Mouse (Mus musculus) CH12.LX (cell line): ENCODE results near the gene Btg1. TPM values are rescaled to one million over a fixed set of nuclear protein-coding genes. Genes with fewer than 3 reads are reported as not detected.

Source experiments
- DNase-seq: peaks from one replicate; pipeline ENCODE4 v3.0.0-alpha.2; 2013; ENCODE audit errors: extremely low read depth
- H3K27ac ChIP-seq: 2 replicates; pipeline ENCODE4 v1.5.1; 2012; ENCODE audit warnings: low read depth, mild to moderate bottlenecking, control low read depth, moderate library complexity; ENCODE audit not compliant: insufficient read depth
- H3K27me3 ChIP-seq: replicated peaks from 2 replicates; pipeline ENCODE3; 2012; ENCODE audit warnings: inconsistent platforms
- H3K36me3 ChIP-seq, 2 experiments: replicated peaks in 1 of 2; 2 replicates each; pipeline versions ENCODE3 to v1.6.1; 2012; ENCODE audit warnings: inconsistent platforms in 1 of 2, low read length in 1 of 2, mild to moderate bottlenecking in 1 of 2, mixed read lengths in 1 of 2, moderate library complexity in 1 of 2; ENCODE audit not compliant: control insufficient read depth in 1 of 2, insufficient read depth in 1 of 2
- H3K4me1 ChIP-seq, 2 experiments: 2 replicates each; pipeline ENCODE4 v1.6.1; 2012; ENCODE audit warnings: inconsistent platforms in 1 of 2, moderate library complexity in 1 of 2; ENCODE audit not compliant: insufficient read depth in 2 of 2, control insufficient read depth in 1 of 2
- H3K4me2 ChIP-seq: 2 replicates; pipeline ENCODE4 v1.6.1; 2012; ENCODE audit warnings: low read depth, mild to moderate bottlenecking, control low read depth; ENCODE audit not compliant: poor library complexity, insufficient read depth, severe bottlenecking
- H3K4me3 ChIP-seq, 3 experiments: fragments of 150-350 bp in 1 of 3; sonication (generic) in 1 of 3; replicated peaks in 1 of 3; 2 replicates each; pipeline versions ENCODE3 to v1.5.1; 2011 to 2012; ENCODE audit warnings: low read depth in 2 of 3, low read length in 2 of 3, mild to moderate bottlenecking in 2 of 3, moderate library complexity in 2 of 3, control low read depth in 1 of 3, improper control_type of control experiment in 1 of 3, inconsistent platforms in 1 of 3, mixed read lengths in 1 of 3; ENCODE audit not compliant: poor library complexity in 1 of 3
- H3K79me2 ChIP-seq: replicated peaks from 2 replicates; pipeline ENCODE4 v1.6.1; 2012; ENCODE audit warnings: mild to moderate bottlenecking, moderate library complexity; ENCODE audit not compliant: control insufficient read depth, poor library complexity, insufficient read depth, severe bottlenecking; ENCODE audit errors: extremely low read depth
- H3K9ac ChIP-seq: 2 replicates; pipeline ENCODE4 v1.6.1; 2012; ENCODE audit warnings: low read depth, mild to moderate bottlenecking, control low read depth, moderate library complexity; ENCODE audit not compliant: insufficient read depth
- H3K9me3 ChIP-seq: replicated peaks from 2 replicates; pipeline ENCODE3; 2012; ENCODE audit warnings: low read length, inconsistent platforms, mixed read lengths
- BHLHE40 ChIP-seq: IDR thresholded peaks from 2 replicates; pipeline ENCODE4 v1.6.1; 2011; ENCODE audit warnings: mild to moderate bottlenecking, low read depth, low read length, improper control_type of control experiment
- CHD2 ChIP-seq: IDR thresholded peaks from 2 replicates; pipeline ENCODE4 v1.6.1; 2011; ENCODE audit warnings: low read length, improper control_type of control experiment
- GABPA ChIP-seq: IDR thresholded peaks from 2 replicates; pipeline ENCODE4 v1.6.1; 2012; ENCODE audit warnings: low read depth, low read length, improper control_type of control experiment, inconsistent platforms; ENCODE audit not compliant: insufficient replicate concordance
- HCFC1 ChIP-seq: IDR thresholded peaks from 2 replicates; pipeline ENCODE4 v1.6.1; 2012; ENCODE audit warnings: low read depth, mild to moderate bottlenecking, inconsistent platforms, low read length, improper control_type of control experiment
- IRF4 ChIP-seq: IDR thresholded peaks from 2 replicates; pipeline ENCODE4 v1.6.1; 2014; ENCODE audit warnings: low read depth, mild to moderate bottlenecking, inconsistent platforms, low read length, improper control_type of control experiment
- MAZ ChIP-seq: IDR thresholded peaks from 2 replicates; pipeline ENCODE4 v1.6.1; 2012; ENCODE audit warnings: low read depth, mild to moderate bottlenecking, inconsistent platforms, low read length, improper control_type of control experiment, moderate library complexity
- MEF2A ChIP-seq: IDR thresholded peaks from 2 replicates; pipeline ENCODE4 v1.6.1; 2014; ENCODE audit warnings: low read depth, mild to moderate bottlenecking, inconsistent platforms, low read length, improper control_type of control experiment, borderline replicate concordance
- NELFE ChIP-seq: IDR thresholded peaks from 2 replicates; pipeline ENCODE4 v1.6.1; 2011; ENCODE audit warnings: low read depth, low read length, improper control_type of control experiment
- NRF1 ChIP-seq: IDR thresholded peaks from 2 replicates; pipeline ENCODE4 v1.6.1; 2014; ENCODE audit warnings: low read depth, mild to moderate bottlenecking, inconsistent platforms, low read length, improper control_type of control experiment, moderate library complexity
- PAX5 ChIP-seq: IDR thresholded peaks from 2 replicates; pipeline ENCODE4 v1.6.1; 2012; ENCODE audit warnings: low read length, inconsistent platforms, mixed read lengths
- POLR2AphosphoS2 ChIP-seq: IDR thresholded peaks from 2 replicates; pipeline ENCODE4 v1.6.1; 2011; ENCODE audit warnings: low read depth, low read length, improper control_type of control experiment
- SMC3 ChIP-seq: IDR thresholded peaks from 2 replicates; pipeline ENCODE4 v1.6.1; 2011; ENCODE audit warnings: low read depth, low read length, improper control_type of control experiment
- UBTF ChIP-seq: IDR thresholded peaks from 2 replicates; pipeline ENCODE4 v1.6.1; 2012; ENCODE audit warnings: low read depth, mild to moderate bottlenecking, inconsistent platforms, low read length, improper control_type of control experiment, moderate library complexity
- ZC3H11A ChIP-seq: IDR thresholded peaks from 2 replicates; pipeline ENCODE4 v1.6.1; 2012; ENCODE audit warnings: low read depth, mild to moderate bottlenecking, inconsistent platforms, low read length, improper control_type of control experiment
- ZKSCAN1 ChIP-seq: IDR thresholded peaks from 2 replicates; pipeline ENCODE4 v1.6.1; 2012; ENCODE audit warnings: low read depth, inconsistent platforms, low read length, improper control_type of control experiment, borderline replicate concordance
- ZNF384 ChIP-seq: IDR thresholded peaks from 2 replicates; pipeline ENCODE4 v1.6.1; 2012; ENCODE audit warnings: low read depth, low read length, improper control_type of control experiment, inconsistent platforms
- dilution Hi-C: fragments of 300-500 bp; cut with MboI; formaldehyde crosslinking; loops from 2 replicates; pipeline ENCODE4 v1.14.3; 2020; ENCODE audit warnings: low sequenced_read_pairs; ENCODE audit not compliant: extremely low pct_unique_long_range_greater_than_20kb, extremely low pct_ligation_motif_present
- in situ Hi-C: fragments of 300-500 bp; cut with MboI; formaldehyde crosslinking; loops from 3 replicates; pipeline ENCODE4 v1.14.3; 2019; ENCODE audit warnings: low sequenced_read_pairs, low pct_ligation_motif_present, low pct_unique_long_range_greater_than_20kb, mixed read lengths
- polyA plus RNA-seq: library from polyadenylated mRNA; unstranded; fragments of >175 nt; gene quantifications from 2 replicates; pipeline ENCODE4 v1.2.1, GENCODE M21; 2012; ENCODE audit warnings: low read depth; ENCODE audit not compliant: insufficient read length
- total RNA-seq, 2 experiments: library from RNA; depleted of rRNA; stranded (reverse); fragments of 300-350 nt in 1 of 2; fragments of >200 nt in 1 of 2; gene quantifications; 2 replicates each; pipeline ENCODE4 v1.2.3; 2012 to 2014

Btg1 gene
- total and polyA plus RNA-seq, 3 experiments: 15.8 to 25.1 (median 20.5) TPM

- in situ Hi-C loops: loop anchor here (10.0 to 25.0 kb wide), 3 partner anchors 96 to 534 kb away; no protein-coding TSS in a partner anchor
- Histone ChIP-seq H3K27me3 (no peaks in the 10 kb centered on the region), H3K4me2 (no peak overlapping the region), H3K27ac (no peak overlapping the region), H3K79me2 (peaks cover 19% of the 10 kb centered on the region), H3K4me3 (no peak overlapping the region), H3K4me1 (peaks cover 19 to 35% of the 10 kb centered on the region in 2 experiments), H3K9me3 (no peaks in the 10 kb centered on the region), H3K36me3 (peaks cover 3 to 37% of the 10 kb centered on the region in 2 experiments), H3K9ac (no peak overlapping the region)
- no peak for DNase-seq
- dilution Hi-C loops: no loop called here
- TF ChIP-seq NELFE: no peak
- TF ChIP-seq PAX5: no peak
- TF ChIP-seq, all 38 proteins: peak for 0
Measured at GRCm38 (mm10) chr10:96628100-96628912, 11.5 kb downstream of the Btg1 start.

GRCm38 (mm10) chr10:96628913-96629199, 12.1 kb downstream of the Btg1 start:
- H3K4me1 ChIP-seq: peaks cover 18 to 35% of the 10 kb centered on the region in 2 experiments
- peaks cover 3 to 32% of the 10 kb centered on the region in 2 experiments for H3K36me3 ChIP-seq
- H3K4me2 ChIP-seq: no peak overlapping the region
- TF ChIP-seq MAZ (no peak), PAX5 (no peak), UBTF (no peak), GABPA (no peak), BHLHE40 (no peak), SMC3 (no peak), MEF2A (no peak), HCFC1 (no peak), ZC3H11A (no peak), NRF1 (no peak)
- TF ChIP-seq, all 38 proteins: peak for 0
- dilution Hi-C loops (no loop called here), in situ Hi-C loops (loop anchor here (10.0 to 25.0 kb wide), 3 partner anchors 96 to 533 kb away; no protein-coding TSS in a partner anchor)
- Histone ChIP-seq H3K27me3 (no peaks in the 10 kb centered on the region), H3K9me3 (no peaks in the 10 kb centered on the region), H3K9ac (no peak overlapping the region), H3K79me2 (peaks cover 14% of the 10 kb centered on the region), H3K4me3 (no peak overlapping the region), H3K27ac (no peak overlapping the region)
- no peak for DNase-seq

- no peak for DNase-seq
- no peak overlapping the region for H3K4me2 ChIP-seq
- no peak overlapping the region for H3K4me3 ChIP-seq
- dilution Hi-C loops: no loop called here
- in situ Hi-C loops: loop anchor here (10.0 to 25.0 kb wide), 2 partner anchors 295 to 532 kb away; no protein-coding TSS in a partner anchor
- TF ChIP-seq IRF4 (no peak), POLR2AphosphoS2 (no peak), ZKSCAN1 (no peak), ZNF384 (no peak), CHD2 (no peak), NRF1 (no peak)
- no peaks in the 10 kb centered on the region for H3K9me3 ChIP-seq
- H3K27me3 ChIP-seq: no peaks in the 10 kb centered on the region
- H3K79me2 ChIP-seq: peaks cover 11% of the 10 kb centered on the region
- no peak overlapping the region for H3K27ac ChIP-seq
- peaks cover 3 to 25% of the 10 kb centered on the region in 2 experiments for H3K36me3 ChIP-seq
- peaks cover 20 to 26% of the 10 kb centered on the region in 2 experiments for H3K4me1 ChIP-seq
- H3K9ac ChIP-seq: no peak overlapping the region
Measured at GRCm38 (mm10) chr10:96630110-96630509, 13.3 kb downstream of the Btg1 start.
